Mouse (Mus musculus): ENCODE measurements around the gene Folr1. TPM values are rescaled to one million over a fixed set of nuclear protein-coding genes. Genes with fewer than 3 reads are reported as not detected.
A peak's percentile ranks its signal among the peaks of the same experiment; 100 is the strongest.

Gene Folr1
- polyA plus RNA-seq, 1 experiment: 28.5 TPM

DNA sequence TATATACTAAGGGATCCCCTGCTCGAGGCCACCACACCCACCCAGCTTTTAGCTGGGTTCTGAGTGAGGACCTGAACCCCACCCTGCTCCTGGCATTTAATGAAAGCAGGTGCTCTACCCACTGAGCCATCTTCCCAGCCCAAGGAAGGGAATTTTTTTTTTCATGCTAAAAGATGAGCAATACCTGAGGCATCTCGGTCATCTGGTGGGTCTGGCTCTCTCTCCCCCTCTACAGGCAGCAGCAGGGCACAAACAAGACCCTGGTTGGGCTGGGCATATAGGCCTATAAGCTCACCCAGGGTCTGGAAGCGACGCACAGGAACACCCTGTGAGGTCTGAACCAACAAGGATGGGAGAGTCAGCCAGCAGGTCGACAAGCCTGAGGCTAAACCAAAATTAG is 37.2 kb downstream of the Folr1 start:
- no peak overlapping the region for H3K27ac ChIP-seq (ENCODE audit: control insufficient read depth, insufficient read depth, low read depth, low read length)

DNA sequence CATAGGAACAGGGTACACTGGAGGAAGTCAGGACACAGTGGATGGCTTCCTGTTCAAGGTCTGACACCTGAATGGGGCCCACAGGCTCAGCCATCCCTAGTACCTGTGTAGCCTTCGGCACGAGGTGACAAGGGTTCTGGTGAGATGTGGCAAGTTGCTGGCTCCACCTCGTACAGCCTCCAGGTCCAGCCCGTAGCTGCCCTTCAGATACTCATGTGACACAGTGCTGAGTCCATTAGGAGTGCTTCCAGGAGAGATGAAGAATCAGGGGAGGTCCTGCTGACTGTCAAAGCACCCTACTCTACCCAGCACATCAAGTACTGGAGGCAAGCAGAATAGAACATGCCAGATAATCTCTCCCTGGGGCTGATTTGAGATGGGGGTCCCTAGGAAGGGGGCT is 38.2 kb downstream of the Folr1 start:
- Histone ChIP-seq H3K4me1 (ENCODE audit: control insufficient read depth, insufficient read depth, low read length) (peaks cover 5% of the 10 kb centered on the region), H3K27me3 (ENCODE audit: control insufficient read depth, insufficient read depth, low read length) (no peaks in the 10 kb centered on the region), H3K27ac (ENCODE audit: control insufficient read depth, insufficient read depth, low read depth, low read length) (no peak overlapping the region), H3K4me3 (ENCODE audit: control insufficient read depth, low read depth, low read length) (no peak overlapping the region), H3K36me3 (ENCODE audit: control insufficient read depth, insufficient read depth, low read length) (peaks cover 2% of the 10 kb centered on the region)
- TF ChIP-seq POLR2A (IDR thresholded peaks at IDR 0.05; ENCODE audit: control insufficient read depth, low read depth, low read length): no peak
- TF ChIP-seq CTCF (IDR thresholded peaks at IDR 0.05; ENCODE audit: control insufficient read depth, insufficient read depth, insufficient replicate concordance, low read depth, low read length): no peak

More for the DNA sequence above, 37.2 kb downstream of the Folr1 start:
- no peak for TF ChIP-seq POLR2A (IDR thresholded peaks at IDR 0.05; ENCODE audit: control insufficient read depth, low read depth, low read length)
- TF ChIP-seq CTCF (IDR thresholded peaks at IDR 0.05; ENCODE audit: control insufficient read depth, insufficient read depth, insufficient replicate concordance, low read depth, low read length): no peak
- Histone ChIP-seq H3K27me3 (ENCODE audit: control insufficient read depth, insufficient read depth, low read length) (no peaks in the 10 kb centered on the region), H3K4me3 (ENCODE audit: control insufficient read depth, low read depth, low read length) (no peak overlapping the region), H3K36me3 (ENCODE audit: control insufficient read depth, insufficient read depth, low read length) (no peaks in the 10 kb centered on the region; the same call in none of the 2 replicates), H3K4me1 (ENCODE audit: control insufficient read depth, insufficient read depth, low read length) (peaks cover 7% of the 10 kb centered on the region)

DNA sequence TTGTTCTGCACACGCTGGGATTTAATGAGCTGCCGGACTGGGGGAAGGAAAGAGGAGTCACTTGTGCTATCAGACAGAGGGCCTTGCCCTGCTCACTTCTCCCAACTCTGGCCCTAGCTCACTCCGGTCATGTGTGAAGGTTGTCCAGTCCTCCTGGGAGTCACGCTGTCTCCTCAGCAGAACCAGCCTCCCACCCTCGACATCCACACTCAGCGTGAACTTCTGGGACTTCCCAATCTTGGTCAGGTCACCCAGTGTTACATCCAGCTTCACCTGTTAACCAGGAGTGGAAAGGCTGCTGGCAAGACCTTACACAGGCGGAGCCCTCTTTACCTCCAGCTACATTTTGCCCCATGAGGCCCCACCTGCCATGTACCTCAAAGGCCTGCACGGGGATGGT is 39.2 kb downstream of the Folr1 start:
- H3K36me3 ChIP-seq (ENCODE audit: control insufficient read depth, insufficient read depth, low read length): peaks cover 2% of the 10 kb centered on the region
- TF ChIP-seq POLR2A (IDR thresholded peaks at IDR 0.05; ENCODE audit: control insufficient read depth, low read depth, low read length) (no peak), CTCF (IDR thresholded peaks at IDR 0.05; ENCODE audit: control insufficient read depth, insufficient read depth, insufficient replicate concordance, low read depth, low read length) (no peak)

DNA sequence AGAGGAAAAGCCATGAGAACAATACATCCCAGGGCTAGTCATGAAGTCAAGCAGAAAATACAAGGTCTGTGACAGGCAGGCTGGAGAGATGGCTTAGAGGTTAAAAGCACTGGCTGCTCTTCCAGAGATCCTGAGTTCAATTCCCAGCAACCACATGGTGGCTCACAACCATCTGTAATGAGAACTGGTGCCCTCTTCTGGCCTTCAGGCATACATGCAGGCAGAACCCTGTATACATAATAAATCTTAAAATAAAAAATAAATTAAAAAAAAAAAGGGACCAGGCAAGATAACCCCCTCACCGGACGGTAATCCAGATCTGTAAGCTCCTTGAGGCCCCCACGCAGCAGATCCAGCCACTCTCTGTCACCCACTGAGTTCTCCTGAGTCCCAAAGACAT is 40.2 kb downstream of the Folr1 start:
- TF ChIP-seq CTCF (IDR thresholded peaks at IDR 0.05; ENCODE audit: control insufficient read depth, insufficient read depth, insufficient replicate concordance, low read depth, low read length) (no peak), POLR2A (IDR thresholded peaks at IDR 0.05; ENCODE audit: control insufficient read depth, low read depth, low read length) (no peak)
- Histone ChIP-seq H3K4me1 (ENCODE audit: control insufficient read depth, insufficient read depth, low read length) (no peaks in the 10 kb centered on the region), H3K27me3 (ENCODE audit: control insufficient read depth, insufficient read depth, low read length) (no peaks in the 10 kb centered on the region), H3K36me3 (ENCODE audit: control insufficient read depth, insufficient read depth, low read length) (peaks cover 2% of the 10 kb centered on the region), H3K27ac (ENCODE audit: control insufficient read depth, insufficient read depth, low read depth, low read length) (no peak overlapping the region), H3K4me3 (ENCODE audit: control insufficient read depth, low read depth, low read length) (no peak overlapping the region)

More for the DNA sequence above, 39.2 kb downstream of the Folr1 start:
- no peaks in the 10 kb centered on the region for H3K27me3 ChIP-seq (ENCODE audit: control insufficient read depth, insufficient read depth, low read length)
- peaks cover 5% of the 10 kb centered on the region for H3K4me1 ChIP-seq (ENCODE audit: control insufficient read depth, insufficient read depth, low read length)
- H3K4me3 ChIP-seq (ENCODE audit: control insufficient read depth, low read depth, low read length): no peak overlapping the region
- H3K27ac ChIP-seq (ENCODE audit: control insufficient read depth, insufficient read depth, low read depth, low read length): no peak overlapping the region

DNA sequence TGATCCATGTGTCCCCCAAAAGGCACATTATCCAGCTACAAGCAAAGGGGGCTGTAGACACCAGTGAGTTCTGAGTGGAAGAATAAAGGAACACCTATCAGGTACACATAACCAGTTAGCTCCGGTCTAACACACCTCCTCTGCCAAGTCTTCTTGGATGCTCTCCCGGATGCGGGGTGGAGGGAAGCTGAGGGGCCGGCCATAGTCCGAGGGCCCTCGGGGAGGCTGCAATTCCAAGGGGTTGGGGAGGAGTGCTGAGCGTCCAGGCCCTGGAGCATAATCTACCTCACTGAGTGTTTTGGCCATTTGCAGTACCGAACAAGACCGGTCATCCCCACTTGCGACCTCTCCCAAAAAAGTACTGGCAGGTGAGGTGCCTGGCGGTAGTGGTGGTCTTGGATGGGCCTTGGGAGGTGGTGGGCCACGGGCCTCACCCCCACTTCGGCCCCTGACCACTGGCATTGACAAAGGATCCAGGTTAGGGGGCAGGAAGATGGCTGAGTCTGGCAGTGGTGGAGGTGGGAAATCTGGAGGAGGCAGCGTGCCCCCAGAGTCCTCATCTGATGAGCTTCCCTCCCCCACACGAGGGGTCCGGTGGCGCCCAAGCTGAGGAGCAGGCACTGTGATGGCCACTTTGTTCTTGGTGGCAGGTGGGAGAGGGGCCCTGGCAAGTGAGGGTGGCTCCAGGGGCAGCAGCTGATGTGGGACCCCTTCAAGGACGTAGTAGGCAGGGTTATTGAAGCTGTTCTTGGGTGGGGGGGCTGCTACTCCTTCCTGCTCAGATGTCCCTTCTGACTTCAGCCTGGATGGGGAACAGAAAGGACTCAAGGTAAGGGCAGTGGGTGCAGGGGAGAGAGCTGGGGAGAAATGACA is 46.6 kb downstream of the Folr1 start:
- H3K27me3 ChIP-seq (ENCODE audit: control insufficient read depth, insufficient read depth, low read length): peaks cover under 1% of the 10 kb centered on the region; the same call in 1 of the 2 replicates
- TF ChIP-seq POLR2A (IDR thresholded peaks at IDR 0.05; ENCODE audit: control insufficient read depth, low read depth, low read length) (no peak), CTCF (IDR thresholded peaks at IDR 0.05; ENCODE audit: control insufficient read depth, insufficient read depth, insufficient replicate concordance, low read depth, low read length) (no peak)
- peaks cover 2% of the 10 kb centered on the region; the same call in 1 of the 2 replicates for H3K36me3 ChIP-seq (ENCODE audit: control insufficient read depth, insufficient read depth, low read length)
- no peak overlapping the region for H3K4me3 ChIP-seq (ENCODE audit: control insufficient read depth, low read depth, low read length)
- no peak overlapping the region for H3K27ac ChIP-seq (ENCODE audit: control insufficient read depth, insufficient read depth, low read depth, low read length)
- H3K4me1 ChIP-seq (ENCODE audit: control insufficient read depth, insufficient read depth, low read length): peaks cover 25% of the 10 kb centered on the region

DNA sequence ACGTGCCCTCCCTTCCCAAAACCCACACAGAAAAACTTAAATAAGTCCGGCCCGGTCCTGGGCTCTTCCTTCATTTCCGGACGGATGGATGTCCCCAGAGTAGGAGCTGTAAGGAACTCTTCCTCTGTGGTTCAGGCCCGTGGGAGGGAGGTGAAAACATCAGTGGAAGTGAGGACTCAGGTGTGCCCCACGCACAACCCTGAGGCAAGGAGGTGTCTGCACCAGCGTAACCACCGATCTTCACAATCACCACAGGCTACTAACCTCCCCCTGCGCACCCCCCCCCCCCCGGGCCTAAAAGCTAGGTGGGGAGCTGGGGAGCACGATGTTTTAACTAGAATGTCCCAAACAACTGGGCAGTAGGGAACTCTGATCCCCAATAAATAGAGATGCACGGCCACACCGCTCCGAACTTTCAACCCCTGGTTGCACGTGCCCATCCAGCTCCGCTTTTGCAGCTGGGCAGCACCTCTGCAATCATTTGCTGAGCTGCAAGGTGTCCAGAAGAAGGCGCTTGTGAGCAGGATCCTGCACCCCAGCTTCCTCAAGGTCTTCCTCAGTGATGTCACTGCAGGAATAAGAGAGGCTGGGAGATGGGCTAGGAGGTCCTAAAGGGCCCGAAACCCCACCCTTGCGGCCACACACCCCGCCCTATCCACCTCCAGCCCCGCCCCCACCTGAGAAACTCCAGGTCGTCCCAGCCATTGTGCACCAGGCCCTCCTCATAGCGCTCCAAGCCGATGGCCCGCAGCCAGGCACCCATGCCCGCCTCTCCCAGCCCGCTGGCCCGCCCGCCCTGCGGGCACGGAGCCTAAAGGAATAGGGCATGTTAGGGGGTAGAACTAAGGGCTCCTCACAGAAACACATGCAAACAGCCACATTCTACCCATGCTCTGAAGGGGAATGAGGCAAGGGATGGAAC is 47.5 kb downstream of the Folr1 start:
- peaks cover 3% of the 10 kb centered on the region for H3K27me3 ChIP-seq (ENCODE audit: control insufficient read depth, insufficient read depth, low read length)
- TF ChIP-seq CTCF (IDR thresholded peaks at IDR 0.05; ENCODE audit: control insufficient read depth, insufficient read depth, insufficient replicate concordance, low read depth, low read length) (peak; percentile 27; the same call in 1 of the 2 replicates), POLR2A (IDR thresholded peaks at IDR 0.05; ENCODE audit: control insufficient read depth, low read depth, low read length) (no peak)

More for the DNA sequence above, 47.5 kb downstream of the Folr1 start:
- Histone ChIP-seq H3K4me3 (ENCODE audit: control insufficient read depth, low read depth, low read length) (no peak overlapping the region), H3K27ac (ENCODE audit: control insufficient read depth, insufficient read depth, low read depth, low read length) (no peak overlapping the region), H3K36me3 (ENCODE audit: control insufficient read depth, insufficient read depth, low read length) (peaks cover 2% of the 10 kb centered on the region; the same call in 1 of the 2 replicates), H3K4me1 (ENCODE audit: control insufficient read depth, insufficient read depth, low read length) (peaks cover 32% of the 10 kb centered on the region)

Measured in testis, adult 2 months (tissue).